Mouse (Mus musculus): ENCODE measurements around the gene Mindy4b-ps. TPM values are rescaled to one million over a fixed set of nuclear protein-coding genes. Genes with fewer than 3 reads are reported as not detected.
"Not testable (repeated sequence)": the region's sequence is repeated elsewhere in the genome, so short reads cannot be mapped to it uniquely, and the experiment has no call there.

The Mindy4b-ps gene
- total RNA-seq (2014; rRNA removed) (not detected in 2 replicates), polyA plus RNA-seq (2015; fragmentation: Nextera tagmentation; extraction: Ambion mirVana) (0.09 TPM in 1 of 2 replicates, not detected in the other)

GRCm38 (mm10) chr3:58822211-58822610, at the start of gene Mindy4b-ps:
Mindy4b-ps (minus strand) TSS chr3:58822311.
- Histone ChIP-seq H3K9me3 (ENCODE audit: low read length) (no peaks in the 10 kb centered on the region), H3K4me3 (ENCODE audit: low read length) (no peak within 1 kb of the TSS), H3K4me2 (ENCODE audit: low read depth, low read length) (no peak within 1 kb of the TSS), H3K27ac (no peak within 1 kb of the TSS), H3K27me3 (ENCODE audit: insufficient read depth, low read length) (no peaks in the 10 kb centered on the region), H3K9ac (replicated peaks; ENCODE audit: low read length) (no peak within 1 kb of the TSS), H3K36me3 (ENCODE audit: insufficient read depth, low read length) (no peaks in the 10 kb centered on the region), H3K4me1 (ENCODE audit: insufficient read depth, low read length) (no peaks in the 10 kb centered on the region)
- no peak for TF ChIP-seq CTCF (IDR thresholded peaks at IDR 0.05; ENCODE audit: low read depth)
- WGBS, result 68% methylated on average over 4 of the region's 4 CpGs
- DNase-seq (ENCODE audit: low spot score), result no peak
- no peak for ATAC-seq

GRCm38 (mm10) chr3:58871882-58872281, 49.8 kb upstream of the Mindy4b-ps start:
- not testable (repeated sequence) for H3K4me2 ChIP-seq (ENCODE audit: low read depth, low read length); H3K27ac ChIP-seq; H3K9ac ChIP-seq (replicated peaks; ENCODE audit: low read length); H3K36me3 ChIP-seq (ENCODE audit: insufficient read depth, low read length); H3K27me3 ChIP-seq (ENCODE audit: insufficient read depth, low read length); H3K4me3 ChIP-seq (ENCODE audit: low read length); H3K4me1 ChIP-seq (ENCODE audit: insufficient read depth, low read length); DNase-seq (ENCODE audit: low spot score); ATAC-seq; H3K9me3 ChIP-seq (ENCODE audit: low read length)
- 65% methylated on average over 2 of the region's 2 CpGs for WGBS

GRCm38 (mm10) chr3:58865690-58866089, 43.6 kb upstream of the Mindy4b-ps start:
- Histone ChIP-seq H3K4me3 (ENCODE audit: low read length) (no peak overlapping the region), H3K9ac (replicated peaks; ENCODE audit: low read length) (no peak overlapping the region), H3K27ac (no peak overlapping the region), H3K27me3 (ENCODE audit: insufficient read depth, low read length) (no peaks in the 10 kb centered on the region), H3K9me3 (ENCODE audit: low read length) (no peaks in the 10 kb centered on the region), H3K36me3 (ENCODE audit: insufficient read depth, low read length) (no peaks in the 10 kb centered on the region), H3K4me2 (ENCODE audit: low read depth, low read length) (no peak overlapping the region), H3K4me1 (ENCODE audit: insufficient read depth, low read length) (0 out of 2 replicates have a peak, but pooled peaks cover 3% of the 10 kb centered on the region)
- WGBS, result 27% methylated on average over 7 of the region's 7 CpGs
- ATAC-seq, result no peak
- no peak for TF ChIP-seq CTCF (IDR thresholded peaks at IDR 0.05; ENCODE audit: low read depth)
- peak; percentile 54 for DNase-seq (ENCODE audit: low spot score)

- no peak overlapping the region for H3K4me3 ChIP-seq (ENCODE audit: low read length)
- no peak overlapping the region for H3K4me2 ChIP-seq (ENCODE audit: low read depth, low read length)
- 72% methylated on average over 2 of the region's 2 CpGs for WGBS
- no peak for ATAC-seq
- no peaks in the 10 kb centered on the region for H3K9me3 ChIP-seq (ENCODE audit: low read length)
- no peaks in the 10 kb centered on the region for H3K36me3 ChIP-seq (ENCODE audit: insufficient read depth, low read length)
- no peak for TF ChIP-seq CTCF (IDR thresholded peaks at IDR 0.05; ENCODE audit: low read depth)
- no peaks in the 10 kb centered on the region for H3K27me3 ChIP-seq (ENCODE audit: insufficient read depth, low read length)
- H3K9ac ChIP-seq (replicated peaks; ENCODE audit: low read length), result no peak overlapping the region
- no peak overlapping the region for H3K27ac ChIP-seq
- H3K4me1 ChIP-seq (ENCODE audit: insufficient read depth, low read length), result 0 out of 2 replicates have a peak, but pooled peaks cover 3% of the 10 kb centered on the region
- no peak for DNase-seq (ENCODE audit: low spot score)
Measured at GRCm38 (mm10) chr3:58862976-58863375, 40.9 kb upstream of the Mindy4b-ps start.

- H3K27me3 ChIP-seq (ENCODE audit: insufficient read depth, low read length), result no peaks in the 10 kb centered on the region
- H3K36me3 ChIP-seq (ENCODE audit: insufficient read depth, low read length), result no peaks in the 10 kb centered on the region
- H3K4me1 ChIP-seq (ENCODE audit: insufficient read depth, low read length), result no peaks in the 10 kb centered on the region
- no peak overlapping the region for H3K4me3 ChIP-seq (ENCODE audit: low read length)
- no peak overlapping the region for H3K4me2 ChIP-seq (ENCODE audit: low read depth, low read length)
- DNase-seq (ENCODE audit: low spot score) (peak; percentile 33), ATAC-seq (peak; percentile 49; the same call in 1 of the 2 replicates)
- WGBS, result 64% methylated on average over 1 of the region's 1 CpGs
- no peak overlapping the region for H3K27ac ChIP-seq
- no peak overlapping the region for H3K9ac ChIP-seq (replicated peaks; ENCODE audit: low read length)
- no peaks in the 10 kb centered on the region for H3K9me3 ChIP-seq (ENCODE audit: low read length)
- peak; percentile 52 for TF ChIP-seq CTCF (IDR thresholded peaks at IDR 0.05; ENCODE audit: low read depth)
Measured at GRCm38 (mm10) chr3:58843415-58843814, 21.3 kb upstream of the Mindy4b-ps start.

- DNase-seq (ENCODE audit: low spot score), result peak; percentile 30
- Histone ChIP-seq H3K4me2 (ENCODE audit: low read depth, low read length) (no peak overlapping the region), H3K9ac (replicated peaks; ENCODE audit: low read length) (no peak overlapping the region), H3K36me3 (ENCODE audit: insufficient read depth, low read length) (no peaks in the 10 kb centered on the region), H3K4me3 (ENCODE audit: low read length) (no peak overlapping the region), H3K27ac (no peak overlapping the region), H3K4me1 (ENCODE audit: insufficient read depth, low read length) (no peaks in the 10 kb centered on the region), H3K9me3 (ENCODE audit: low read length) (no peaks in the 10 kb centered on the region), H3K27me3 (ENCODE audit: insufficient read depth, low read length) (no peaks in the 10 kb centered on the region)
- no peak for TF ChIP-seq CTCF (IDR thresholded peaks at IDR 0.05; ENCODE audit: low read depth)
- 0 out of 2 replicates have a peak, but pooled peaks have one; percentile 48 for ATAC-seq
- 61% methylated on average over 5 of the region's 5 CpGs for WGBS
Measured at GRCm38 (mm10) chr3:58833442-58834160, 11.5 kb upstream of the Mindy4b-ps start.

- H3K9ac ChIP-seq (replicated peaks; ENCODE audit: low read length), result no peak overlapping the region
- no peak for ATAC-seq
- no peak for TF ChIP-seq CTCF (IDR thresholded peaks at IDR 0.05; ENCODE audit: low read depth)
- no peak overlapping the region for H3K4me2 ChIP-seq (ENCODE audit: low read depth, low read length)
- H3K4me1 ChIP-seq (ENCODE audit: insufficient read depth, low read length), result no peaks in the 10 kb centered on the region
- no peaks in the 10 kb centered on the region for H3K9me3 ChIP-seq (ENCODE audit: low read length)
- no peaks in the 10 kb centered on the region for H3K36me3 ChIP-seq (ENCODE audit: insufficient read depth, low read length)
- peak; percentile 49 for DNase-seq (ENCODE audit: low spot score)
- no peaks in the 10 kb centered on the region for H3K27me3 ChIP-seq (ENCODE audit: insufficient read depth, low read length)
- no peak overlapping the region for H3K4me3 ChIP-seq (ENCODE audit: low read length)
- no peak overlapping the region for H3K27ac ChIP-seq
- WGBS, result 55% methylated on average over 2 of the region's 2 CpGs
Measured at GRCm38 (mm10) chr3:58832888-58833287, 10.8 kb upstream of the Mindy4b-ps start.
